Mouse (Mus musculus): ENCODE measurements around the gene Xaf1.

Gene Xaf1

DNA sequence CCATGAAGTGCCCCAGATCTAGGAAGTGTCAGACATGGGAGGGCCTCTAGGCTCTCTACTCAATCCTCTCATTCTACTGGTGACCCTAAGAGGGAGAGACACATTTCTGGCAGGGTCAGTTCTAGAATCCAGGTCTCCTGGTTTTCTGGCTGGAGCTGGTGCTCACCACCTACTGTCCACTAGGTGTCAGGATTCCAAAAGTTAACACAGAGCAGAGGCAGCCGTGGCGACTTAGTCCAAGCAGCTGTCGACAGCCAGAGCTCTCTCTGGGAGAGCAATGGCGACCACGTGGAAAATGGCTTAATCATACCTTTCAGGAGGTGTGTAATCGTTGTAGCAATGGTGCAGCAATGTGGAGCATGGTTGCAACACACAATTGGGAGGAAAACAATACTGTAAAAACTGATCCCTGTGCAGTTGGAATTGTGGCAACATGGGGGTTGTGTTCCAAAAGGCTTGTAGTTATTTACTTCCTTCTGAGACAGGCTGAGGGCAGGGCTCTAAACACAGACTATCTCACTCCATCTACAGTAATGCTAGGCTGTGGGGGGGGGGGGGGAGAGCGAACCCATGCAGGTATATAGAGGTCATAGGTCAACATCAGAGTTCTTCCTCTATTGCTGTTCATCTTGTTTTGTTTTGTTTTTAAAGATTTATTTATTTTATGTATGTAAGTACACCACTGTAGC, 41.3 kb downstream of the Xaf1 start:
- CTCF ChIA-PET, result interaction anchor here (0.6 to 6.7 kb wide), 113 partner anchors 8 to 612 kb away, joined by 3 to 67 read pairs (median 5); partner anchors contain the start of genes Ggt6 (in 4 of the 4), Gm43951 (in 2 of the 4), Smtnl2 (in 2 of the 4) and Spns2 (in 2 of the 4)
- POLR2A ChIA-PET, result interaction anchor here (0.5 to 2.8 kb wide), 40 partner anchors 9 to 602 kb away, joined by 3 to 13 read pairs (median 4); partner anchors contain the start of genes Ggt6 (in 2 of the 4) and Xaf1 (in 1 of the 4)

DNA sequence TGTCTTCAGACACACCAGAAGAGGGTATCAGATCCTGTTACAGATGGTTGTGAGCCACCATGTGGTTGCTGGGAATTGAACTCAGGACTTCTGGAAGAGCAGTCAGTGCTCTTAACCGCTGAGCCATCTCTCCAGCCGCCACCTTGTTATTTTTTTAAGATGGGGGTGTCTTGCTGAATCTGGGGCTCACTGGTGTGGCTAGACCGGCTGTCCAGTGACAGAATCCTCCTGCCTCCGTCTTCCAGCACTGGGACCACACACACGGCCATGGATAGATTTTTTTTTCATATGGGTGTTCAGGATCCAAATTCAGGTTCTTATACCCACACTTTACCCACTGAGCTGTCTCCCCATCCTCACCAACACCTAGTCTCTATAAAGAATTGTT, 41.8 kb downstream of the Xaf1 start:
- POLR2A ChIA-PET, result interaction anchor here (0.6 to 6.1 kb wide), 32 partner anchors 8 to 602 kb away, joined by 3 to 30 read pairs (median 4); partner anchors contain the start of genes Ggt6 (in 1 of the 4), Gm43951 (in 1 of the 4) and Xaf1 (in 1 of the 4)
- CTCF ChIA-PET, result interaction anchor here (0.6 to 6.7 kb wide), 95 partner anchors 8 to 612 kb away, joined by 3 to 67 read pairs (median 6); partner anchors contain the start of genes Ggt6 (in 4 of the 4), Gm43951 (in 2 of the 4), Xaf1 (in 2 of the 4) and Smtnl2 (in 1 of the 4)

DNA sequence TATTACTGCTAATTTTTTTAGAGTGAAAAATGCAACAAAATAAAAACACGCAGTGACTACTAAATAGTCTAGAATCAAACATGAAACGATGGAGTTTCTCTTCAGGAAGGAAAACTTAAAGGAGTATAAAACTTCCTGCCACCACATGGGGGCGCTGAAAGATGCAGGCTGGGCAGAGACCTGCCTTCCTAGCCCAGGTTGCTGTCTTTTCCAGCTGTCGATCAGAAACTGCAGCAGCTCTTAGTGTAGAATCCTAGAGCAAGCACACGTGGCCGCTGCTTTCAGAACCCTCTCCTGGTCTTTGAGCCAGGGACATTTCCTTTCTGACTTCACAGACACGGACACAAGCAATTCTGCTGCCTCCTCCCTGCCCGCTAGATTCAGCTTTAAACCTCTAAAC, 42.5 kb downstream of the Xaf1 start:
- POLR2A ChIA-PET, result interaction anchor here (0.7 to 6.1 kb wide), 31 partner anchors 8 to 152 kb away, joined by 3 to 30 read pairs (median 4); partner anchors contain the start of genes Ggt6 (in 2 of the 4) and Gm43951 (in 1 of the 4)
- CTCF ChIA-PET, result interaction anchor here (0.5 to 6.7 kb wide), 61 partner anchors 8 to 618 kb away, joined by 3 to 61 read pairs (median 5); partner anchors contain the start of genes Ggt6 (in 3 of the 4), Smtnl2 (in 2 of the 4) and Xaf1 (in 1 of the 4)

DNA sequence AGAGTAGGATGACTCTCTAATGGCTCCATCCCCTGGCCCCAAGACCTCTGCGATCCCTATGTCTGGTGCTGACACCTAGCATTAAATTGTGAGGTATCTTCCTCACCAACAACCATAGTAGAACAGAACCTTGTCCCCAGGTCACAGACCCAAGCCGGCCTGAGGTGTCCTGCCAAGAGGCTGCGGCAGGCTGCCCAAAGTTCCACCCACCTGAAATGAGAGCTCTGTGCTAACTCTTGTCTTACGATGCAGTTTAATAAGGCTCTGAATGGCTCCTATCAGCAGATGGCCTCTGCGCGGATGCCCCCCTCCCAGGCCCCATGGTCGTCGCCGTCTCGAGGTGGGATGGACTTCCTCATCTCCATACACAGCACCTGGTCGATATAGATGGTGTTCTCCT, 43.1 kb downstream of the Xaf1 start:
- POLR2A ChIA-PET, result interaction anchor here in 3 of 4 experiments (0.6 to 6.1 kb wide), 22 partner anchors 8 to 123 kb away, joined by 3 to 30 read pairs (median 4); partner anchors contain the start of gene Ggt6 (in 1 of the 3)

DNA sequence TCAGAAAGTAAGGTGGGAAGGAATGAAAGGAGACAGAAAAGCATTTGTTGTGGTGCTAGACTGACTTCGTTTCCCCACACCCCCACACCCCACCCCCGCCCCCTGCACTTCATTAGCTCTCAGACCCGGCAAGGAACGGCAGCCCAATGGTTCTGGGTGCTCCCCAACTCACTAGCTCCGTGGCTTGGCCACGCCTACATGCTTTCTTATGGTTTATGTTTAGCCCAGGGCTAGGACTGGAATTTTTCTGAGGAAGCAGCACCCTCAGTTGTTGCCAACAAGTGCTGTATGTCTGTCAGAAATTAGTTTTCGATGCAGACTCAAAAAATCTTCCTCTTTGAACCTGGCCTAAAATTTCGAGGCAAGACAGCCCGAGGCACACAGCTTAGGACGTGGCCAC, 47.1 kb downstream of the Xaf1 start:
- CTCF ChIA-PET, result interaction anchor here in 3 of 4 experiments (0.6 to 1.7 kb wide), 11 partner anchors 62 to 1028 kb away, joined by 3 to 8 read pairs (median 4); partner anchors contain the start of gene Ggt6 (in 1 of the 3)
- POLR2A ChIA-PET, result interaction anchor here (0.6 to 6.1 kb wide), 16 partner anchors 8 to 336 kb away, joined by 3 to 30 read pairs (median 4); partner anchors contain the start of gene Smtnl2 (in 1 of the 4)

More for the DNA sequence above, 43.1 kb downstream of the Xaf1 start:
- CTCF ChIA-PET, result interaction anchor here (0.5 to 6.7 kb wide), 54 partner anchors 8 to 619 kb away, joined by 3 to 61 read pairs (median 4); partner anchors contain the start of genes Ggt6 (in 2 of the 4), Smtnl2 (in 2 of the 4) and Xaf1 (in 1 of the 4)

DNA sequence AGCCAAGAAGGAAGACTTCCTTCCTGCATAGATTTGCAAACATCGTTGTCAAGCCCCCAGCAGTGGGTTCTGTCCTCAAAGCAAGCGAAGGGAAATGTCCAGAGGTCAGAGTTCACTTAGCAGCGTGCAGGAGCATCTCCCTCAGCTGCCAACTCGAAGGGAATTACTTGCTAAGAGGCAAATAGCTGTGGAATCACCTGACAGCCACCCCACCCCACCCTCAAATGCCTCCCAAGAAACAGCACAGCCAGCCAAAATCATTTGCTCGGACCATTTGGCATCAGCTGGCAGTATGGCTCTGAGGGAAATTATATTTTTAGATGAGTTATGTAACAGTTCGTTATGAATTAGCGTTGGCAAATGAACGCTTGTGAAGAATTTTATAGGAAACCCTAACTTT, 47.6 kb downstream of the Xaf1 start:
- POLR2A ChIA-PET, result interaction anchor here (0.6 to 6.1 kb wide), 14 partner anchors 8 to 336 kb away, joined by 3 to 30 read pairs (median 4); partner anchors contain the start of gene Smtnl2 (in 1 of the 4)
- CTCF ChIA-PET, result interaction anchor here in 3 of 4 experiments (0.6 to 1.7 kb wide), 10 partner anchors 62 to 1029 kb away, joined by 3 to 8 read pairs (median 4); partner anchors contain the start of gene Ggt6 (in 1 of the 3)

DNA sequence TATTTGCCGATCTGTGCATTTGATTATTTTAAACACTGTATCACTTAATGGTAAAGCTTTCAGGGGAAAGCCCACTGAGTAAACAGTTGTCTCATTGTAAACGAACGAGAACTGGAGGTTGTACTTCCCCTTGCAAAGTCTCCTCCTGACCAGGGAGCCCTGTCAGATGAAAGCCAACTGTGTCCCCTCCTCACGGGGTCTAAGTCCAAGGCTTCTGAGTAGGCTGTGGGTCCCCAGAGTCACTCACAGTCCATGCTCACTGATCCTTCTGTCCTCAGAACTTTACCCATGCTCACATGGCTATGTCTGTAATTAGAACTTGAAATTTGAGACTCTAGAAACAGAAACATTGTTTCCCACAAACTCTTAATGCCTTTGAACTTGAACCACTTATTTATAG, 48.2 kb downstream of the Xaf1 start:
- CTCF ChIA-PET, result interaction anchor here in 2 of 4 experiments (1.0 to 1.7 kb wide), 3 partner anchors 61 to 125 kb away, joined by 3 to 6 read pairs (median 5); no protein-coding TSS in a partner anchor
- POLR2A ChIA-PET, result interaction anchor here in 2 of 4 experiments (0.9 to 1.8 kb wide), 3 partner anchors 57 to 209 kb away, joined by 3 to 6 read pairs (median 3); no protein-coding TSS in a partner anchor

DNA sequence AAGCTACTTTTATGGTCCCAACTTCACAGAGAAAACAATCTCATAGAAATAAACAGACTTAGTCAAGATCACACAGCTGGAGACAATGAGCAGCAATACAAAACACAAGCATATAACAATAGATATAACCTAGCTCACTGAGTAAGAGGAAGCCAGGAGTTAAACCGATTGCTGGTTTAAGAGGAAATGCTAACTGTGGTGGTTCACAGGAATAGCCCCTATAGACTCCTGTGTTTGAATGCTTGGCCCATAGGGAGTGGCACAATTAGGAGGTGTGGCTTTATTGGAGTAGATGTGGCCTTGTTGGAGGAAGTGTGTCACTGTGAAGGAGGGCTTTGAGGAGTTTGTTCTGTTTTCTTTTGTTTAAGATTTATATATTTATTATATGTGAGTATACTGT, 50.8 kb downstream of the Xaf1 start:
- POLR2A ChIA-PET, result interaction anchor here in 3 of 4 experiments (1.0 to 3.1 kb wide), 10 partner anchors 8 to 100 kb away, joined by 3 to 12 read pairs (median 4); no protein-coding TSS in a partner anchor
- CTCF ChIA-PET, result interaction anchor here (1.1 to 2.4 kb wide), 11 partner anchors 8 to 131 kb away, joined by 3 to 15 read pairs (median 5); no protein-coding TSS in a partner anchor

DNA sequence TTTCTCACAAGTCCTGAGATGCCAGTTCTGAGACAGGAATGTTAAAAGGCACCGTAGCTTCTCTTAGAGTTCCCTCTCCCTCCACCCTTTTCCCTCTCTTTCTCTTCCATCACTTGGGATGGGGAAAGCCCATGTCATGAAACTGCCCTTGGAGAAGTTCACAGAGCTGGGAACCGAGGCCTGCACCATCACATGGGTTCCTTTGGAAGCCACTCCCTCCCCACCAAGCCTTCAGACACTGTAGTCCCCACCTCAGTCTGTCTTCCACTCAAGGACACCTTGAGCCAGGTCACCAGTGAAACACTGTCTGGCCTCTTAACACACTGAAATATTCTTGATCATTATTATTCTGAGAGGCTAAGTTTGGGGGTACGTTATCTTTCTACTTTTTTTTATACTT, 51.8 kb downstream of the Xaf1 start:
- CTCF ChIA-PET, result interaction anchor here (0.6 to 2.4 kb wide), 11 partner anchors 9 to 219 kb away, joined by 3 to 15 read pairs (median 5); no protein-coding TSS in a partner anchor
- POLR2A ChIA-PET, result interaction anchor here in 3 of 4 experiments (0.7 to 3.1 kb wide), 10 partner anchors 8 to 76 kb away, joined by 3 to 12 read pairs (median 4); no protein-coding TSS in a partner anchor

DNA sequence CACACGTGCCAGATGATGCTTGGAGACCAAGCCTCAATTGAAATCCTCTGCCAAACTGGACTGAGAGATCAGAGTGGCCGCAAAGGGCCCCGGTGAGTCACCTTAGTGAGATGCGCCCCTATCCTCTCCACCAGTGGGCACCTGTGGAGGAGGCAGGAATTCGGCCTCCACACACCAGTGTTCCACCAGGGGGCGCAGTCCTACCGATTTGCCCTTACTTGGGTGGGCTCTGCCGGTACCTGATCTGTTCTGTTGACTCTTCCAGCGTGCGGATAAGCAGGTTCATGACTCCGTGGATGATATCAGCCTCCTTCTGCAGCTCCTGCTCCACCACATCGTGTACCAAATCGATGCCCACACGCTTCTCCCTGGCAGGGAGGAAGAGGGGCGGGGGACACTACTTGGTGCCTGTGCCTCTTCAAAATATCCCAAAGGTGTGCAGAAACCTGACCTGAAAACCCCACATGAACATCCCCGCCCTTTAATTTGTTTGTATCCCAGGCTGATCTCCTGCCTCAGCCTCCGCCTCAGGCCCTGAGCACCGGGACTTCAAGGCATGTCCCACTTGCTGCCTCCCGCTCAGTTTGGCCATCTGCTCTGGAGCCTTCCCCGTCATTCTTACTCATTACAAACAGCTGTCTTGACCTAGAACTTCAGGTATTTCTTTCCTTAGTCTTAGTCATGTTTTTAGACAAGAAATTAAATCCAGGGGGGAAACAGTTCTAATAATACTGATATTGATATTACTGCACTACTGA, 53.7 kb downstream of the Xaf1 start:
- ChIA-PET POLR2A (interaction anchor here in 3 of 4 experiments (0.6 to 5.3 kb wide), 10 partner anchors 9 to 70 kb away, joined by 3 to 25 read pairs (median 8); partner anchors contain the start of gene Smtnl2 (in 1 of the 3)), CTCF (interaction anchor here (0.6 to 5.6 kb wide), 15 partner anchors 11 to 159 kb away, joined by 3 to 61 read pairs (median 5); partner anchors contain the start of gene Ggt6 (in 1 of the 4))

DNA sequence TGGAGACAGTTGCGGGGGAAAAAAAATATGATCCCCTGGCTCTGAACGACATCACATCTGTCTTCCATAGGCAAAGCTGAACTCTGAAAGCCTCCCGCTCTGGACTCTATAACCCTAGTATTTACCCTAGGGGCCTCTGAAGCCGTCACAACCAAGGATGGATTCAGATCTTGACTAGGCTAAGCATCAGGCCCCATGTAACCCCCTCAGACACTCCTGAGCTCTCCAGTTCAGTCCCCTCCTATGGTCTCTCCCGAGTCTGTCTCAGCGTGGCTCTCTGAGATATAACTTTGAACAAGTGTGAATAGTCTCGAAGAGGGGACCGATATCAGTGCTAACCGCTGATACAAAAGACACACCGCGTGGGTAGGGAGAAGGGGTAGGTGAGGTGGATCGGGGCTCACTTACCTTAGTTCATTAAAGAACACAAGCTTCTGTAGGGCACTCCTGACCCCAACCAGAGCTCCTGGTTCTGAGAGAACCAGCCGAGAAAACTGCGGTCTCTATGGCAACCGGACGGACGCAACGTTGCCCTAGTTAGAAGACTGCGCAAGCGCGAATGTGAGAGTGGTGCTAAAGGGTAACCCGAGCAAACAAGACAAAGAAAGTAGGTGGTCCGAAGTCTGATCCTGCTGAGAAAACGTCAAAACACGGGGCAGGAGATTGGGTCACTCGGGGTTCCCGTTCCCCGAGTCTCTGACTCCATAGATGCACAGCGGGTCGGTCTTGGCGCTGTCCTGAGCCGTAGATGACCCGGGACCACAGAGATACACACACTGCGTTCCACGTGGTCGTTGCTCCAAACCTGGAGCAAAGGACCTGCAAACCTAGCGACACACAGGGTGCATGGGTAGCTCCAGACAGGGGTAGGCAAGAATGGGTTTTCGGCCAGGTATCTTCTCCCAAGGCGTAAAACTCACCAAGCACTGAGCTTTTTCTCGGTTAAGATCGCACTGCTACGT, 60.2 kb downstream of the Xaf1 start:
- CTCF ChIA-PET, result interaction anchor here in 3 of 4 experiments (0.7 to 1.5 kb wide), 3 partner anchors 9 to 399 kb away, joined by 3 to 5 read pairs (median 4); no protein-coding TSS in a partner anchor

DNA sequence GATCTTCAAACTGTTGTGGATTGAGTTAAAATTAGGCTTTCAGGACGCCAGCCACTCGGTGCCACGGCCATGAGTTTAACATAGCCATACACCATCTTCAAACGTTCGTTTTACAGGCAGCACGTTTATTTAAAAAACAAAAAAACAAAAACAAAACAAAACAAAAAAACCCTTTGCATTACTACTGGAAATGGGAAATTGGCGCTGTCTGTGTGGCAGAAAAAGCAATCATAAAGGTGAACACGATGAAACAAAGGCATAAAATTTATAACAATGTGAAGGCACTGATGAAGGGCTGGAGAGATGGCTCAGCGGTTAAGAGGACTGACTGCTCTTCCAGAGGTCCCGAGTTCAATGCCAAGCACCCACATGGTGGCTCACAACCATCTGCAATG, 60.9 kb downstream of the Xaf1 start, which contains the start of gene Tekt1:
Gene Tekt1 (minus strand): TSS at position 96 of the 395 bp plus-strand sequence.
- ChIA-PET POLR2A (interaction anchor here in 2 of 4 experiments (1.0 to 1.8 kb wide), 10 partner anchors 9 to 73 kb away, joined by 3 to 5 read pairs (median 4); partner anchors contain the start of genes Ggt6 (in 1 of the 2), Smtnl2 (in 1 of the 2) and Xaf1 (in 1 of the 2)), CTCF (interaction anchor here in 3 of 4 experiments (0.5 to 1.6 kb wide), 4 partner anchors 8 to 635 kb away, joined by 3 to 6 read pairs (median 4); no protein-coding TSS in a partner anchor)

More for the DNA sequence above, 60.2 kb downstream of the Xaf1 start:
- POLR2A ChIA-PET, result interaction anchor here in 2 of 4 experiments (0.6 to 1.8 kb wide), 17 partner anchors 9 to 434 kb away, joined by 3 to 5 read pairs (median 3); partner anchors contain the start of genes Ggt6 (in 1 of the 2), Smtnl2 (in 1 of the 2) and Xaf1 (in 1 of the 2)

Measured in embryonic stem cell, embryonic (primary cell).